In the genomic region with DNA sequence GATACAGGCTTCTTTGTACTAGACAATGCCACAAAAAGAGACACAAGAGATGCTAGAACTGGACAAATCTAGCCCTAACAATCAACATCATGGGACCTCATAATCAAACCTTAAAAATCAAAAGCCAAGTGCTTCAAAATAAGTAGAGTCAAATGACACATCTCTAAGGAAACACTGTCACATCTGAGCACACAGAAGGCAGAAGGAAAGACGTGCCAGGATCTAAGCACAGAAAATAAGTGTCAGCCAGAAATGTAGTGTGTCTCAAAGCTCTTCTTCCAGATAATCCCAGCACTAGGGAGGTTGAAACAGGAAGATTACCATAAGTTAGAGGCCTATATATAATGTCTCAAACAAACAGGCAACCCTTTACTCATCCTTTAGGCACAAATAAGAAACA, we compare ENCODE assay signal across 26 mouse cellular contexts.
"Had no signal": no experiment of that assay in that cellular context is flagged by ENCODE, and none has a peak within 500 bp of the region (broad histone marks: within the 10 kb centered on the region; RNA-seq: fewer than 3 reads in every experiment).

No protein-coding gene starts in this region.

- H3K9me3 ChIP-seq: heart, embryonic 15.5 days; hindbrain, embryonic 15.5 days; liver, embryonic 12.5 days had no signal

- DNase-seq: gastrocnemius, adult 2 months; gastrocnemius, postnatal 10 days; gastrocnemius, postnatal 25 days; heart, adult 2 months; heart, postnatal 14 days; heart, postnatal 36 days; kidney, adult 11 months; kidney, adult 2 months; kidney, adult 9 months; kidney, postnatal 25 days; kidney, postnatal 4 days; layer of hippocampus, adult 9-11 months had no signal

- H3K4me1 ChIP-seq: heart, embryonic 13.5 days; heart, embryonic 15.5 days; hindbrain, embryonic 13.5 days; hindbrain, embryonic 15.5 days; limb, embryonic 13.5 days; liver, embryonic 12.5 days had no signal

- H3K4me2 ChIP-seq: heart, embryonic 11.5 days; heart, embryonic 13.5 days; heart, embryonic 15.5 days; hindbrain, embryonic 13.5 days; hindbrain, embryonic 15.5 days; kidney, embryonic 15.5 days; limb, embryonic 13.5 days; limb, embryonic 15.5 days; liver, embryonic 12.5 days had no signal

- H3K4me3 ChIP-seq: gastrocnemius, adult 2 months; heart, adult 2 months; heart, embryonic 13.5 days; heart, embryonic 15.5 days; hindbrain, embryonic 13.5 days; hindbrain, embryonic 15.5 days; kidney, embryonic 15.5 days; left cerebral cortex, adult 2 months; limb, embryonic 13.5 days; limb, embryonic 15.5 days; liver, embryonic 12.5 days had no signal

- H3K9ac ChIP-seq: heart, embryonic 13.5 days; heart, embryonic 15.5 days; hindbrain, embryonic 13.5 days; hindbrain, embryonic 15.5 days; kidney, embryonic 15.5 days; limb, embryonic 13.5 days; limb, embryonic 15.5 days; liver, embryonic 12.5 days; liver, embryonic 14.5 days had no signal

- H3K36me3 ChIP-seq: heart, embryonic 13.5 days; heart, embryonic 15.5 days; hindbrain, embryonic 13.5 days; hindbrain, embryonic 15.5 days; kidney, embryonic 15.5 days; liver, embryonic 12.5 days had no signal

- H3K27ac ChIP-seq: gastrocnemius, adult 2 months; heart, adult 2 months; heart, embryonic 13.5 days; heart, embryonic 15.5 days; hindbrain, embryonic 13.5 days; hindbrain, embryonic 15.5 days; hindbrain, postnatal 0 days; kidney, embryonic 15.5 days; kidney, postnatal 0 days; left cerebral cortex, adult 2 months; limb, embryonic 13.5 days; limb, embryonic 15.5 days; liver, embryonic 12.5 days; liver, embryonic 14.5 days had no signal

- H3K27me3 ChIP-seq: heart, embryonic 13.5 days; heart, embryonic 15.5 days; hindbrain, embryonic 13.5 days; hindbrain, embryonic 15.5 days; kidney, embryonic 15.5 days; limb, embryonic 13.5 days; limb, embryonic 15.5 days; liver, embryonic 12.5 days had no signal

- ATAC-seq: hindbrain, postnatal 0 days; intestine, embryonic 16.5 days; liver, embryonic 12.5 days had no signal
